8 mouse cellular contexts compared by ENCODE assay signal in genomic region chr2:179873315-179873714, GRCm38 (mm10).
DNase-seq lines count a peak whose midpoint lies in the region; ATAC-seq and TF ChIP-seq lines count a peak whose summit lies in the region.

No protein-coding gene starts in this region.

- no peak overlapping the region for H3K27ac ChIP-seq in CH12.LX (ENCODE audit: insufficient read depth, low read depth)
- no peak overlapping the region for H3K27ac ChIP-seq in limb, embryonic 11.5 days (replicated peaks; ENCODE audit: low read depth, low read length)
- no peak overlapping the region for H3K27ac ChIP-seq in testis, adult 2 months (ENCODE audit: control insufficient read depth, insufficient read depth, low read depth, low read length)

- no peaks in the 10 kb centered on the region for H3K9me3 ChIP-seq in CH12.LX (replicated peaks; ENCODE audit: low read length)
- no peaks in the 10 kb centered on the region for H3K9me3 ChIP-seq in limb, embryonic 11.5 days (ENCODE audit: control insufficient read depth, low read length)

- H3K36me3 ChIP-seq in CH12.LX (replicated peaks in 1 of 2; ENCODE audit: control insufficient read depth in 1 of 2, insufficient read depth in 1 of 2, low read length in 1 of 2) = no peaks in the 10 kb centered on the region
- H3K36me3 ChIP-seq in limb, embryonic 11.5 days (ENCODE audit: control insufficient read depth, insufficient read depth, low read length) = no peaks in the 10 kb centered on the region
- no peaks in the 10 kb centered on the region for H3K36me3 ChIP-seq in testis, adult 2 months (ENCODE audit: control insufficient read depth, insufficient read depth, low read length)

- TF ChIP-seq RAD21 in CH12.LX (IDR thresholded peaks at IDR 0.05; ENCODE audit: low read depth, low read length) = no peak

- H3K4me1 ChIP-seq in CH12.LX (ENCODE audit: control insufficient read depth in 1 of 2, insufficient read depth in 2 of 2) = no peaks in the 10 kb centered on the region
- no peaks in the 10 kb centered on the region for H3K4me1 ChIP-seq in limb, embryonic 11.5 days (ENCODE audit: control insufficient read depth, insufficient read depth, low read length)
- no peaks in the 10 kb centered on the region; the same call in 1 of the 2 replicates for H3K4me1 ChIP-seq in testis, adult 2 months (ENCODE audit: control insufficient read depth, insufficient read depth, low read length)

- H3K27me3 ChIP-seq in CH12.LX (replicated peaks) = peaks cover 61% of the 10 kb centered on the region
- H3K27me3 ChIP-seq in limb, embryonic 11.5 days (ENCODE audit: control insufficient read depth, insufficient read depth, low read length) = no peaks in the 10 kb centered on the region
- H3K27me3 ChIP-seq in testis, adult 2 months (ENCODE audit: control insufficient read depth, insufficient read depth, low read length) = no peaks in the 10 kb centered on the region

- no peaks in the 10 kb centered on the region for H3K79me2 ChIP-seq in CH12.LX (replicated peaks; ENCODE audit: control insufficient read depth, extremely low read depth, insufficient read depth, poor library complexity, severe bottlenecking)

- TF ChIP-seq POLR2A in CH12.LX (IDR thresholded peaks at IDR 0.05; ENCODE audit: low read depth, low read length) = no peak
- TF ChIP-seq POLR2A in testis, adult 2 months (IDR thresholded peaks at IDR 0.05; ENCODE audit: control insufficient read depth, low read depth, low read length) = no peak

- no peak for ATAC-seq in limb, embryonic 11.5 days (ENCODE audit: insufficient number of reproducible peaks, low FRiP score, low TSS enrichment, low read depth)
- no peak for ATAC-seq in inflammation-experienced regulatory T-cells, adult 6 months

- no peak overlapping the region for H3K9ac ChIP-seq in CH12.LX (ENCODE audit: insufficient read depth, low read depth)
- no peak overlapping the region for H3K9ac ChIP-seq in limb, embryonic 11.5 days (ENCODE audit: low read length)

- in situ Hi-C loops in CH12.LX (cut with MboI; ENCODE audit: low pct_ligation_motif_present, low pct_unique_long_range_greater_than_20kb, low sequenced_read_pairs) = no loop called here

- H3K4me3 ChIP-seq in CH12.LX (replicated peaks in 1 of 3; ENCODE audit: low read depth in 2 of 3, low read length in 2 of 3, poor library complexity in 1 of 3) = no peak overlapping the region
- H3K4me3 ChIP-seq in limb, embryonic 11.5 days (ENCODE audit: low read depth, low read length) = no peak overlapping the region
- H3K4me3 ChIP-seq in testis, adult 2 months (ENCODE audit: control insufficient read depth, low read depth, low read length) = no peak overlapping the region

- dilution Hi-C loops in CH12.LX (cut with MboI; ENCODE audit: extremely low pct_ligation_motif_present, extremely low pct_unique_long_range_greater_than_20kb, low sequenced_read_pairs) = no loop called here

- no peak overlapping the region for H3K4me2 ChIP-seq in CH12.LX (ENCODE audit: insufficient read depth, low read depth, poor library complexity, severe bottlenecking)
- H3K4me2 ChIP-seq in limb, embryonic 11.5 days (ENCODE audit: low read depth, severe bottlenecking) = no peak overlapping the region

- 43% methylated on average over 5 of the region's 5 CpGs for WGBS in limb, embryonic 11.5 days

- peak; percentile 26 for DNase-seq in heart, postnatal 4 days
- DNase-seq in heart, adult 11 months = no peak
- no peak for DNase-seq in CH12.LX (ENCODE audit: extremely low read depth)
- DNase-seq in embryo, embryonic 11 days = peak; percentile 55
- peak; percentile 66 for DNase-seq in limb, embryonic 11.5 days (ENCODE audit: low spot score)
- DNase-seq in spleen, postnatal 36 days (ENCODE audit: low spot score in 2 of 2) = no peak

- peak; percentile 27 to 62; a peak in 3 of 4 replicates for TF ChIP-seq CTCF in CH12.LX (conservative IDR thresholded peaks at IDR 0.05 in 1 of 2, IDR thresholded peaks at IDR 0.05 in 1 of 2; ENCODE audit: low read depth in 2 of 2, low read length in 2 of 2)
- TF ChIP-seq CTCF in testis, adult 2 months (IDR thresholded peaks at IDR 0.05; ENCODE audit: control insufficient read depth, insufficient read depth, insufficient replicate concordance, low read depth, low read length) = peak; percentile 79; the same call in 1 of the 2 replicates

- no peak for TF ChIP-seq EP300 in CH12.LX (IDR thresholded peaks at IDR 0.05; ENCODE audit: low read length)

TF ChIP-seq in CH12.LX, 34 proteins besides CTCF, POLR2A, EP300 and RAD21:
- TF ChIP-seq MYC (IDR thresholded peaks at IDR 0.05; ENCODE audit: low read depth, low read length) = no peak
- TF ChIP-seq BHLHE40 (IDR thresholded peaks at IDR 0.05; ENCODE audit: low read depth, low read length) = 0 out of 2 replicates have a peak, but pooled peaks have one; percentile 35
- no peak for TF ChIP-seq ETS1 (conservative IDR thresholded peaks at IDR 0.05; ENCODE audit: low read depth, low read length)
- no peak for TF ChIP-seq MXI1 (IDR thresholded peaks at IDR 0.05; ENCODE audit: low read depth, low read length)
- no peak for TF ChIP-seq IRF4 (IDR thresholded peaks at IDR 0.05; ENCODE audit: low read depth, low read length)
- TF ChIP-seq USF2 (conservative IDR thresholded peaks at IDR 0.05; ENCODE audit: low read depth, low read length) = peak; percentile 67
- TF ChIP-seq RCOR1 (conservative IDR thresholded peaks at IDR 0.05; ENCODE audit: low read depth, low read length) = no peak
- TF ChIP-seq POLR2AphosphoS2 (IDR thresholded peaks at IDR 0.05; ENCODE audit: low read depth, low read length) = no peak
- no peak for TF ChIP-seq NRF1 (IDR thresholded peaks at IDR 0.05; ENCODE audit: low read depth, low read length)
- TF ChIP-seq GABPA (IDR thresholded peaks at IDR 0.05; ENCODE audit: insufficient replicate concordance, low read depth, low read length) = no peak
- no peak for TF ChIP-seq ZC3H11A (IDR thresholded peaks at IDR 0.05; ENCODE audit: low read depth, low read length)
- TF ChIP-seq USF1 (IDR thresholded peaks at IDR 0.05; ENCODE audit: low read depth, low read length) = peak; percentile 69
- TF ChIP-seq HCFC1 (IDR thresholded peaks at IDR 0.05; ENCODE audit: low read depth, low read length) = no peak
- no peak for TF ChIP-seq ELF1 (IDR thresholded peaks at IDR 0.05; ENCODE audit: low read depth, low read length)
- no peak for TF ChIP-seq TBP (conservative IDR thresholded peaks at IDR 0.05; ENCODE audit: low read depth, low read length)
- no peak for TF ChIP-seq E2F4 (IDR thresholded peaks at IDR 0.05; ENCODE audit: insufficient replicate concordance, low read depth, low read length)
- no peak for TF ChIP-seq TCF12 (IDR thresholded peaks at IDR 0.05; ENCODE audit: low read depth, low read length)
- no peak for TF ChIP-seq MAFK (IDR thresholded peaks at IDR 0.05; ENCODE audit: insufficient replicate concordance, low read length)
- no peak for TF ChIP-seq CHD1 (IDR thresholded peaks at IDR 0.05; ENCODE audit: low read depth, low read length)
- TF ChIP-seq NELFE (IDR thresholded peaks at IDR 0.05; ENCODE audit: low read depth, low read length) = no peak
- TF ChIP-seq CHD2 (IDR thresholded peaks at IDR 0.05; ENCODE audit: low read length) = no peak
- no peak for TF ChIP-seq PAX5 (IDR thresholded peaks at IDR 0.05; ENCODE audit: low read length)
- peak; percentile 51; the same call in 1 of the 2 replicates for TF ChIP-seq MAX (IDR thresholded peaks at IDR 0.05; ENCODE audit: low read length)
- peak; percentile 39 for TF ChIP-seq SMC3 (IDR thresholded peaks at IDR 0.05; ENCODE audit: low read depth, low read length)
- TF ChIP-seq JUN (IDR thresholded peaks at IDR 0.05; ENCODE audit: insufficient read depth, low read depth, low read length) = no peak

Comparison
In these comparisons a context has a peak if more than half of its experiments do, and no peak if none do; other contexts are left out.
1. DNase-seq: peak in heart, postnatal 4 days (single experiment), embryo, embryonic 11 days (single experiment) and limb, embryonic 11.5 days (single experiment); none in heart, adult 11 months (single experiment), CH12.LX (single experiment) and spleen, postnatal 36 days (0 of 2).